Mouse (Mus musculus) kidney, embryonic 16.5 days (tissue): ENCODE data around the gene Ripply3. TPM values are rescaled to one million over a fixed set of nuclear protein-coding genes. Genes with fewer than 3 reads are reported as not detected.

ENCODE experiments used
- ATAC-seq: fragments of 200-750 bp; cut with Nextera tagmentation; 2 replicates; pipeline ENCODE4 v1.8.0; 2017; ENCODE audit warnings: moderate TSS enrichment; ENCODE audit not compliant: low FRiP score, low TSS enrichment
- H3K27ac ChIP-seq: fragments of 300-500 bp; sonication (generic); 2 replicates; pipeline ENCODE4 v1.5.1; 2014; ENCODE audit warnings: low read length
- H3K27me3 ChIP-seq: fragments of 300-500 bp; sonication (generic); 2 replicates; pipeline ENCODE4 v1.6.1; 2014; ENCODE audit warnings: low read length, control low read depth, mixed read lengths; ENCODE audit not compliant: insufficient read depth
- H3K36me3 ChIP-seq: fragments of 300-500 bp; sonication (generic); 2 replicates; pipeline ENCODE4 v1.6.1; 2014; ENCODE audit warnings: low read length, control low read depth, mixed read lengths; ENCODE audit not compliant: insufficient read depth
- H3K4me1 ChIP-seq: fragments of 300-500 bp; sonication (generic); 2 replicates; pipeline ENCODE4 v1.6.1; 2014; ENCODE audit warnings: low read length, control low read depth, mixed read lengths; ENCODE audit not compliant: insufficient read depth
- H3K4me2 ChIP-seq: fragments of 300-500 bp; sonication (generic); replicated peaks from 2 replicates; pipeline ENCODE4 v1.6.1; 2014; ENCODE audit warnings: low read depth, low read length
- H3K4me3 ChIP-seq: fragments of 300-500 bp; sonication (generic); 2 replicates; pipeline ENCODE4 v1.5.1; 2014; ENCODE audit warnings: mild to moderate bottlenecking, low read length
- H3K9ac ChIP-seq: fragments of 300-500 bp; sonication (generic); replicated peaks from 2 replicates; pipeline ENCODE4 v1.6.1; 2014; ENCODE audit warnings: low read length
- H3K9me3 ChIP-seq: fragments of 300-500 bp; sonication (generic); 2 replicates; pipeline ENCODE4 v1.6.1; 2016; ENCODE audit warnings: low read length, control low read depth
- WGBS: fragments of 180-500 bp; shearing (Covaris S2); extraction: QIAGEN DNeasy Blood & Tissue Kit; methylation state at CpG from one replicate; pipeline ENCODE4 v1.1.7; 2014; 5-methylcytosine and 5-hydroxymethylcytosine counted together
- polyA plus RNA-seq: library from polyadenylated mRNA; unstranded; fragments of >200 nt; fragmentation: Nextera tagmentation; extraction: Ambion mirVana; gene quantifications from 2 replicates; pipeline ENCODE4 v1.2.1, GENCODE M21; 2015

Gene Ripply3
- polyA plus RNA-seq, 1 experiment from 2014 or later = 17.4 TPM

DNA sequence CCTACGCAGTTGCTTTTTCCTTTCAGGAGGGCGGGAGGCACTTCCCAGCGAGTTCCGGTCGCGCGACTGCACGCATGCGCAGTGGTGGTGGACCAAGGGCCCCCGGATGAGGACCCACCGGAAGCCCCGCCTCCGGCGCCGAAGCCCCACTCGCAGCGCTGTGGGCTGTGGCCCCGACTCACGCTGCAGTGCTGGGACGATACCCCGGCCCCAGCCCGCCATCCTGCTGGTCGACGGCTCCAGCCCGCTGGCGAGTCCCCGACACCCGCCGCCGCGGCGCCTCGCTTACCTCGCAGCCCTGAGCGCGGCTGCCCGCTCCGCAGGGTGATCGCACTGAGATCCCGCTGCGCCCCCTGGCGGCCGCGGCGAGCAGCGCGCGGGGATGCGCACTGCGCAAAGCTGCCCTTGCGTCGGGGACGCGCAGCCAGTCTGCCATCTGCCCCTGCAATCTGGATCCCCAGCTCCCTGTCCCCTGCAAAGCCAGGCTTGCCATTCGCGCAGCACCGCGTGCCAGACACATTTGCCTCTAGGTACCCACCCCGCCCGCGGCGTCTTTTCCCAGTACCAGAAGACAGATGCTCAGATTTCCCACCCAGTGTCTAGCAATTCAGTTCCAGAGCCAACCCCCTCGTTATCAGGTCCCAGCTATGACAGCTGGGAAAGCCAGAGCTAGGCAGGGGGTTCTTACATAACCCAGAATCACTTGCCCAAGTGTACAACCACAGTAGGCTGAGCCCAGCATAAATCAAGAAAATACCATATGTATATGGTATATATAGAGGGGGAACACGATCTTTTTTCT, 14.8 kb upstream of the Ripply3 start, which contains the start of gene Hlcs:
Hlcs (minus strand) TSS at position 343 of the 802 bp plus-strand sequence.
- Histone ChIP-seq H3K27me3 (no peaks in the 10 kb centered on the region), H3K9ac (peak within 1 kb of the TSS; percentile 92), H3K4me1 (peaks cover 5% of the 10 kb centered on the region; the same call in 1 of the 2 replicates), H3K9me3 (no peaks in the 10 kb centered on the region), H3K36me3 (no peaks in the 10 kb centered on the region), H3K4me3 (peak within 1 kb of the TSS; percentile 66), H3K4me2 (peak within 1 kb of the TSS; percentile 82), H3K27ac (peak within 1 kb of the TSS; percentile 100)
- WGBS = under 1% methylated on average over 51 of the region's 64 CpGs
- peak; percentile 94 for ATAC-seq

DNA sequence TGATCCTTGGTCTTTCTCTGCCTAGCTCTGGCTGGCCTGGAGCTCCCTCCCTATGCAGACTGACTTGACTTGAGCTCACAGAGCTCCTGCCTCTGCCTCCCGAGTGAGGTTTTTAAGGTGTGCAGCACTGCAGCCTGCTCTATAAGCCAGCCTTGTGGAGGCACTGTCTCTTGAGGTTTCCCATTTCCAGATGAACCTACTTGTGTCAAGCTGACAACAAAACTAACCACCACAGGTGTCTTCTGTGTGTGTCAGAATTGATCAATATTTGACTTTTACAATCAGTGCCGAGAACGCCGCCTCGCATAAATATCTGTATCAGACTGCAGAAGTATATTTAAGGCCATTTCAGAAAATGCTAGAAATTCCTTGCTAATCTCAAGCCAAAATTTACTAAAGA, 13.6 kb upstream of the Ripply3 start:
- H3K4me3 ChIP-seq = no peak overlapping the region
- no peak for ATAC-seq
- 94% methylated on average over 5 of the region's 5 CpGs for WGBS
- no peak overlapping the region for H3K9ac ChIP-seq
- H3K27ac ChIP-seq = no peak overlapping the region
- H3K4me2 ChIP-seq = no peak overlapping the region
- no peaks in the 10 kb centered on the region for H3K27me3 ChIP-seq
- no peaks in the 10 kb centered on the region for H3K36me3 ChIP-seq
- no peaks in the 10 kb centered on the region for H3K9me3 ChIP-seq
- peaks cover 4% of the 10 kb centered on the region; the same call in 1 of the 2 replicates for H3K4me1 ChIP-seq

DNA sequence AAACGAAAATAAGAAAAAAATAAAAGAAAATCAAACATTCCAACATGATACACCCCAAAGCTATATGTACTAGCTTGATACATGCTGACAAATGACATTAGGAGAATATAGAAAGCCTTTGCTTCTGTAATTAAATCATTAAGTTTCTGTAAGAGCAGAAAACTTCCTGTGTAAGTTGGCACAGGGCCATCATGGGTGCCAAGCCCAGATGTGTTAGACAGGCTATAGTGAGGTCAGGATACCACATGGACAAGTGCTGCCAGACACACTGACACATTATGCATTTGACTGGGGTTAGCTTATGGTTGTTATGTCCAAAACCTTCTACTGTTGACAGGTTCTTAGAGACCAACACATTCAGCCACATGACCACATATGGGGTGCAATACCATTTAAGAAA, 13.0 kb upstream of the Ripply3 start:
- H3K9me3 ChIP-seq = no peaks in the 10 kb centered on the region
- H3K27ac ChIP-seq = no peak overlapping the region
- H3K4me3 ChIP-seq = no peak overlapping the region
- no peak overlapping the region for H3K4me2 ChIP-seq
- H3K36me3 ChIP-seq = no peaks in the 10 kb centered on the region
- no peak for ATAC-seq
- peaks cover 4% of the 10 kb centered on the region; the same call in 1 of the 2 replicates for H3K4me1 ChIP-seq
- 45% methylated on average over 1 of the region's 1 CpGs for WGBS
- no peak overlapping the region for H3K9ac ChIP-seq
- no peaks in the 10 kb centered on the region for H3K27me3 ChIP-seq

DNA sequence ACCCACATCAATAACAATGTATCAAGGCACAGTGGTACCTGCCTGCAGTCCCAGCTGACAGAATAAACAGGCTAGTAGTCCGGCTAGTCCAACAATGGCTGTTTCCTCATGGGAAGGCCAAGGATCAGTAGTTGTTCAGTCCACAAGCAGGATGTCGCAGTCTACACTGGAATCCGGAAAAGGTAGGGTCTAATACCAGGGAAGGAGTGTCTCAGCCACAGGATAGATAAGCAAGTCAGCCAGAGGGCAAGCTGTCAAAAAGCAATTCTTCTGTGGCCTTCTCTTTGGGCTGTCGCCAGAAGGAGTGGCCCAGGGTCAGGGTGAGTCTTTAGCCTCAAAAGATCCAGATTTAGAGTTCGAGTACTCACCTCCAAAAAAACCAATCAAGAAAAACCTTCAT, 10.5 kb upstream of the Ripply3 start:
- H3K9ac ChIP-seq = no peak overlapping the region
- H3K4me3 ChIP-seq = no peak overlapping the region
- no peaks in the 10 kb centered on the region for H3K9me3 ChIP-seq
- no peak overlapping the region for H3K4me2 ChIP-seq
- no peaks in the 10 kb centered on the region for H3K36me3 ChIP-seq
- no peak for ATAC-seq
- no peaks in the 10 kb centered on the region for H3K27me3 ChIP-seq
- H3K4me1 ChIP-seq = no peaks in the 10 kb centered on the region
- whole genome bisulfite sequencing = 75% methylated on average over 5 of the region's 5 CpGs
- no peak overlapping the region for H3K27ac ChIP-seq

DNA sequence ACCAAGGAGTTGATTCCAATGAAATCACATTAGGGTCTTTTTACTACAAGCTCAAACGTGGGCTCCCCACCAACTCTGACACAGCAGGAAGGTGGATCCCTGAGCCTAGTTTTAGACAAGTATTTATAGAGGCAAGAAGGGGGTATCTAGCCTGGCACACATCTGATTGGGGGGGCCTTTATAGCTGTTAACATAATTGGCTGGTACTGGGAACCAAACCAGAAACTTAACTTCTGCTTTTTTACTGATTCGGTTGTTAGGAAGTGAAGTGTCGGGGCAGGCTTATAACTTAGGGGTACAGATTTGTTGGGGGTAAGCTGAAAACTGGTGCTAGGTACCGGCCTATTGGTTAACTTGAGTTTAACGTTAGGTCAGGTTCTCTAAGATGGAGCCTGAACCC, 8.0 kb upstream of the Ripply3 start:
- no peak overlapping the region for H3K9ac ChIP-seq
- 87% methylated on average over 5 of the region's 5 CpGs for WGBS
- no peaks in the 10 kb centered on the region for H3K4me1 ChIP-seq
- no peaks in the 10 kb centered on the region for H3K9me3 ChIP-seq
- H3K27ac ChIP-seq = no peak overlapping the region
- H3K4me3 ChIP-seq = no peak overlapping the region
- H3K36me3 ChIP-seq = no peaks in the 10 kb centered on the region
- H3K4me2 ChIP-seq = no peak overlapping the region
- no peaks in the 10 kb centered on the region for H3K27me3 ChIP-seq
- no peak for ATAC-seq

DNA sequence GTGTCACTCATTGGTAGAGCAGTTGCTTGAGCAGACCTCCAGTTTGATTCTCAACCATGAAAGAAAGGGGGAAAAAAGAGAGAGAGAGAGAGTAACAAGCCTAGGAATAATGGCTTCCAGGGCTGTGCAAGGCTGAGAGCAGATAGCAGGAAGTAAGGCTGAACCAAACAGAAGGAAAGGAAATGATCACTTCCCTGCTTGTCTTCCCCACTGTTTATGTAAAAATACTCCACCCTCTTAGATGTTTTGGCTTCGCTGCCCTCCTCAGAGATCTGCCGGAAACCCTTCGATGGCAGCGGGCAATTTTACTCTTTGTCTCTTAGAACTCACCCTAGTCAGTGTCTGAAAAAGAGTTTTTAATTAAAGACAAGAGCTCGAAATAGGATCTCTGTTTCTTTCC, 4.5 kb upstream of the Ripply3 start:
- Histone ChIP-seq H3K4me1 (peaks cover 7% of the 10 kb centered on the region; the same call in 1 of the 2 replicates), H3K4me3 (no peak overlapping the region), H3K27me3 (peaks cover 11% of the 10 kb centered on the region; the same call in 1 of the 2 replicates), H3K9ac (no peak overlapping the region), H3K36me3 (no peaks in the 10 kb centered on the region), H3K4me2 (no peak overlapping the region), H3K27ac (0 out of 2 replicates have a peak overlapping the region, but pooled peaks have one; percentile 28), H3K9me3 (no peaks in the 10 kb centered on the region)
- 63% methylated on average over 5 of the region's 5 CpGs for WGBS
- ATAC-seq = no peak

DNA sequence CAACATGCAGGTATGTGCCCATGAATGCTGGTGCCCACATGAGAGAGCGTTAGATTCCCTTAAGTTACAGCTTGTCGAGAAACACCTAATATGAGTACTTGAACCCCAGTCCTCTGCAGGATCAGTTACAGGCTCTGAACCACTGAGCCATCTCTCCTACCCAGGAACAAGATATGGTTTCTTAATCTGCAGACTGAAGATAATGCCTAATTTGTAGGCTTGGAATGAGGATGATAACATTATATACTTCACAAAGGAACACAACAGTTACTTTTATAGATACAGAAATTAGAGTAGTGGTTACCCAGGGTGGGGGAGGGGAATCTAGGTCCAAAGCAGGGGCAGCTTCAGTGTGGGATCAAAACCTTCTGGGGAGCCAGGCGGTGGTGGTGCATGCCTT, 2.2 kb upstream of the Ripply3 start:
- WGBS = 90% methylated on average over 3 of the region's 3 CpGs
- Histone ChIP-seq H3K9me3 (no peaks in the 10 kb centered on the region), H3K36me3 (no peaks in the 10 kb centered on the region), H3K4me1 (peaks cover 21% of the 10 kb centered on the region), H3K4me3 (no peak overlapping the region), H3K27ac (no peak overlapping the region), H3K4me2 (no peak overlapping the region), H3K9ac (no peak overlapping the region), H3K27me3 (peaks cover 11% of the 10 kb centered on the region; the same call in 1 of the 2 replicates)
- no peak for ATAC-seq

DNA sequence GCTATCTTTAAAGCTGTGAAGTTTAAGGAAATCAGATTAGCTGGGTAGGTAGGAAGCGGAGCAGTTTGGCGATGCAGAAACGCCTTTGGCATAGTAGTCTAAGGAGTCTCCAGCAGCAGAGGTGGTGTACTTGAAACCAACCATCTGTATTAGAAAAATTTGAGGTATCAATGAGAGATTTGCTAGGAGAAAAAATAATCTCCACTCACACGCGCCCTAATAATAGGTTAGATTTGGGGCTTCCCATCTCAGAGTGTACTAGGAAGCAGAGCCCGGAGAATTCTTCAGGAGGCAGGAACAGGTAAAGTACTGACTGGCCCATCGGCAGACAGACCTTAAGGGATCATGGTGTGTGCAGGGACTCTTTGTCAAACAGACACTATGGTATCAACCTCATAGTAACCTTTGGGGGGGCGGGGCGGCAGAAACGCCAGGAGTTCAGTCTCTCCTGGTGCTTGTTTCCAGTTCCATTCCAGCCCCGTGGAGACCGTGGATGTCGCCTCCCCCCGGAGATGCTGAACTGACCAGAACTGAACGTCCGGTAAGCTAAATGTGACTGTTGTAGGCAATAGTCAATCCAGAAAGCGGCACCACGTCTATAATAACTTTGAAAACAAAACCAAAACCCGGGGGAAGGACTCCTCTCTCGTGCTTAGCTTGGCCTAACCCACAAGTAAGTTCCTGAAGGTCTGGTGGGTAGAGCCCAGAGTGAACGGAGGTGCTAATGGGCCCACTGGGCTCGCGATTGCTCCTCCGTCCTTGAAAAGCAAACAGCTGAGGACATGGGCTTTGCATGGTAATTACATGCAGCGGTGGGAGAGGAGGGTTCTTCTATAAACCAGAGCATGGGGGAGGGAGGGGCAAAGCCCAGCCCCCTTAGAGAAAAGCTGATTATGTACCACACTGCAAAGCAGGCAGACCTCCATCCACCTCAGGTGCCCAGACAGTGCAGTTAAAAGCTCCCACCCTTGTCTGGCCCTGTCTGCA, 954 bp downstream of the Ripply3 start:
- Histone ChIP-seq H3K4me2 (peak overlapping the region; percentile 86), H3K4me1 (peaks cover 21% of the 10 kb centered on the region), H3K9ac (peak overlapping the region; percentile 70), H3K4me3 (peak overlapping the region; percentile 59), H3K36me3 (no peaks in the 10 kb centered on the region), H3K9me3 (no peaks in the 10 kb centered on the region), H3K27me3 (peaks cover 11% of the 10 kb centered on the region; the same call in 1 of the 2 replicates), H3K27ac (no peak overlapping the region)
- WGBS = 11% methylated on average over 25 of the region's 25 CpGs
- no peak; the same call in 1 of the 2 replicates for ATAC-seq

DNA sequence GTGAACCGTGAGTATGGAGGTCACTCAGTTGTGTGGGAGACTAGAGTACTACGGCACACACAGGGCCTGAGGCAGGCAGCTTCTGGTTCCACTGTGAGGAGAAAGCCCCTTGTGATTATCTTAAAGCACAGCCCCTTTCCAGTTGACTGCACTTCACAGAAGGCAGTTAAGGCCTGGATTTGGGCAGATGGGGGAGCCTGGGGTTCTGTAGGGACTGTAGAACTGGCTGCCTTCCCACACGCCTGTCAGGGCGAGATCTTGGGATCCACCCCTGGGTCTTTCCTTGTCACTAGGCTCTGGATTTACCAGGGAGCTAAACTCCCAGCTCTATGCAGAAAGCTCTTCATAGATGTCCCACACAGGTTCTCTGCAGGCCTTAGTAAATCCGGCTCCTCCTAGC, 2.2 kb downstream of the Ripply3 start:
- peaks cover 11% of the 10 kb centered on the region; the same call in 1 of the 2 replicates for H3K27me3 ChIP-seq
- no peak for ATAC-seq
- no peaks in the 10 kb centered on the region for H3K36me3 ChIP-seq
- H3K4me2 ChIP-seq = no peak overlapping the region
- whole genome bisulfite sequencing = 52% methylated on average over 5 of the region's 5 CpGs
- H3K4me1 ChIP-seq = peaks cover 21% of the 10 kb centered on the region
- H3K9me3 ChIP-seq = no peaks in the 10 kb centered on the region
- H3K9ac ChIP-seq = no peak overlapping the region
- no peak overlapping the region; the same call in 1 of the 2 replicates for H3K27ac ChIP-seq
- no peak overlapping the region for H3K4me3 ChIP-seq
